Mouse (Mus musculus) liver, embryonic 14.5 days (tissue): ENCODE measurements around the gene Ints5. TPM values are rescaled to one million over a fixed set of nuclear protein-coding genes. Genes with fewer than 3 reads are reported as not detected.

Experiments
- ATAC-seq: fragments of 200-750 bp; cut with Nextera tagmentation; 2 replicates; pipeline ENCODE4 v1.8.0; 2017; ENCODE audit warnings: moderate number of reproducible peaks, mild to moderate bottlenecking, moderate library complexity; ENCODE audit not compliant: insufficient read depth
- DNase-seq, 3 experiments: peaks; one replicate each; pipeline ENCODE4 v3.0.0-alpha.2; 2012 to 2013; ENCODE audit warnings: low read depth in 3 of 3, low spot score in 3 of 3
- H3K27ac ChIP-seq: fragments of 300-500 bp; sonication (generic); 2 replicates; pipeline ENCODE4 v1.5.1; 2014; ENCODE audit warnings: moderate library complexity, mild to moderate bottlenecking, control low read depth, inconsistent platforms
- H3K27me3 ChIP-seq: fragments of 300-500 bp; sonication (generic); 2 replicates; pipeline ENCODE4 v1.6.1; 2014; ENCODE audit warnings: mild to moderate bottlenecking, low read length, moderate library complexity; ENCODE audit not compliant: control insufficient read depth, insufficient read depth
- H3K36me3 ChIP-seq: fragments of 300-500 bp; sonication (generic); replicated peaks from 2 replicates; pipeline ENCODE4 v1.6.1; 2014; ENCODE audit warnings: low read depth; ENCODE audit not compliant: control insufficient read depth, insufficient read depth
- H3K4me1 ChIP-seq, 2 experiments: fragments of 200-500 bp in 1 of 2; fragments of 300-500 bp in 1 of 2; sonication (generic) in 1 of 2; replicated peaks; 2 replicates each; pipeline ENCODE4 v1.6.1; 2012 to 2014; ENCODE audit warnings: antibody characterized with exemption in 1 of 2, inconsistent platforms in 1 of 2, low read length in 1 of 2; ENCODE audit not compliant: control insufficient read depth in 2 of 2, insufficient read depth in 2 of 2
- H3K4me2 ChIP-seq: fragments of 300-500 bp; sonication (generic); 2 replicates; pipeline ENCODE4 v1.6.1; 2014; ENCODE audit warnings: low read depth, mild to moderate bottlenecking, control low read depth, moderate library complexity
- H3K4me3 ChIP-seq, 2 experiments: fragments of 200-500 bp in 1 of 2; fragments of 300-500 bp in 1 of 2; sonication (generic) in 1 of 2; 2 replicates each; pipeline ENCODE4 v1.5.1; 2012 to 2014; ENCODE audit warnings: low read depth in 2 of 2, low read length in 2 of 2, mild to moderate bottlenecking in 2 of 2, control low read depth in 1 of 2, inconsistent platforms in 1 of 2, moderate library complexity in 1 of 2; ENCODE audit not compliant: insufficient read depth in 1 of 2
- H3K9ac ChIP-seq: fragments of 300-500 bp; sonication (generic); replicated peaks from 2 replicates; pipeline ENCODE4 v1.6.1; 2014; ENCODE audit warnings: mild to moderate bottlenecking, control low read depth, moderate library complexity
- H3K9me3 ChIP-seq: fragments of 300-500 bp; sonication (generic); 2 replicates; pipeline ENCODE4 v1.6.1; 2016; ENCODE audit warnings: low read length, mixed read lengths; ENCODE audit not compliant: control insufficient read depth
- CTCF ChIP-seq: IDR thresholded peaks from 2 replicates; pipeline ENCODE4 v1.5.1; 2016; ENCODE audit warnings: antibody characterized with exemption, low read depth, control low read depth
- EP300 ChIP-seq: IDR thresholded peaks from 2 replicates; pipeline ENCODE4 v1.6.1; 2016; ENCODE audit warnings: antibody characterized with exemption, low read depth
- WGBS: fragments of 180-500 bp; shearing (Covaris S2); extraction: QIAGEN DNeasy Blood & Tissue Kit; methylation state at CpG from one replicate; pipeline ENCODE4 v1.1.7; 2014; ENCODE audit not compliant: insufficient replicate concordance; 5-methylcytosine and 5-hydroxymethylcytosine counted together
- microRNA-seq: library from miRNA; unstranded; fragments of <30 nt; microRNA quantifications from one replicate; pipeline ENCODE4, GENCODE M21; 2016
- polyA plus RNA-seq, 2 experiments: library from polyadenylated mRNA; depleted of rRNA in 1 of 2; stranded (reverse) in 1 of 2; unstranded in 1 of 2; fragments of >200 nt; fragmentation: Nextera tagmentation in 1 of 2; extraction: Ambion mirVana in 1 of 2; gene quantifications; 2 replicates each; pipeline versions ENCODE4 v1.2.1 to v1.2.3; 2012 to 2014

The Ints5 gene
- polyA plus RNA-seq, 2 experiments: 12.2 to 14.7 TPM

GRCm38 (mm10) chr19:8944750-8945149, 51.9 kb downstream of the Ints5 start:
- DNase-seq (peak; percentile 59 to 71 (median 59)), ATAC-seq (no peak)
- H3K4me1 ChIP-seq: peaks cover 33 to 37% of the 10 kb centered on the region in 2 experiments
- peaks cover 49% of the 10 kb centered on the region for H3K36me3 ChIP-seq
- H3K4me2 ChIP-seq: peak overlapping the region; percentile 78
- TF ChIP-seq CTCF (no peak), EP300 (no peak)
- H3K27me3 ChIP-seq: no peaks in the 10 kb centered on the region
- no peak overlapping the region for H3K9ac ChIP-seq
- no peak overlapping the region; the same call in 1 of the 2 replicates for H3K27ac ChIP-seq
- H3K9me3 ChIP-seq: no peaks in the 10 kb centered on the region
- H3K4me3 ChIP-seq: peak overlapping the region in 1 of 2 experiments; percentile 88; a peak in 3 of 4 replicates
- WGBS: 18% methylated on average over 5 of the region's 5 CpGs

- no peaks in the 10 kb centered on the region for H3K9me3 ChIP-seq
- H3K36me3 ChIP-seq: peaks cover 54% of the 10 kb centered on the region
- ATAC-seq (no peak), DNase-seq (no peak)
- no peak overlapping the region for H3K27ac ChIP-seq
- WGBS: 71% methylated on average over 6 of the region's 6 CpGs
- H3K27me3 ChIP-seq: no peaks in the 10 kb centered on the region
- 0 out of 4 replicates have a peak overlapping the region, but pooled peaks of 1 of the 2 experiments have one; percentile 8 for H3K4me3 ChIP-seq
- H3K9ac ChIP-seq: no peak overlapping the region; the same call in 1 of the 2 replicates
- peak overlapping the region; percentile 78 for H3K4me2 ChIP-seq
- peaks cover 33 to 37% of the 10 kb centered on the region in 2 experiments for H3K4me1 ChIP-seq
- TF ChIP-seq CTCF: no peak
- TF ChIP-seq EP300: no peak
These were observed 52.4 kb downstream of the Ints5 start for GRCm38 (mm10) chr19:8945251-8945650.

GRCm38 (mm10) chr19:8946929-8947328, 54.1 kb downstream of the Ints5 start:
- Histone ChIP-seq H3K4me1 (peaks cover 29 to 30% of the 10 kb centered on the region in 2 experiments), H3K4me3 (no peak overlapping the region), H3K4me2 (peak overlapping the region; percentile 47), H3K27ac (peak overlapping the region; percentile 54), H3K9ac (peak overlapping the region; percentile 41; the same call in 1 of the 2 replicates), H3K36me3 (peaks cover 70% of the 10 kb centered on the region), H3K27me3 (no peaks in the 10 kb centered on the region), H3K9me3 (no peaks in the 10 kb centered on the region)
- 35% methylated on average over 7 of the region's 7 CpGs for WGBS
- ATAC-seq (no peak), DNase-seq (no peak)
- TF ChIP-seq EP300 (0 out of 2 replicates have a peak, but pooled peaks have one; percentile 13), CTCF (no peak)

Small RNA genes within 50 kb of the gene (microRNA-seq; reads per million reads assigned to microRNA genes)
- gene Mir5136: not detected

Other genes with a start within 250 kb of the Ints5 start
Only the 30 nearest of the 33 such genes appear.
- gene Slc3a2, start 169.6 kb upstream of the Ints5 start, polyA plus RNA-seq (2012; rRNA removed): 78.4 and 82.2 TPM in 2 replicates
- gene Slc3a2, start 169.6 kb upstream of the Ints5 start, polyA plus RNA-seq (2014; fragmentation: Nextera tagmentation; extraction: Ambion mirVana): 88.5 and 89.1 TPM in 2 replicates
- gene Wdr74, start 157.2 kb upstream of the Ints5 start, polyA plus RNA-seq (2012; rRNA removed): 27.7 and 34.1 TPM in 2 replicates
- gene Wdr74, start 157.2 kb upstream of the Ints5 start, polyA plus RNA-seq (2014; fragmentation: Nextera tagmentation; extraction: Ambion mirVana): 51.6 and 57.6 TPM in 2 replicates
- 0.65 and 0.78 TPM in 2 replicates for gene 1700092M07Rik, start 152.3 kb upstream of the Ints5 start, polyA plus RNA-seq (2012; rRNA removed)
- 0.34 and 0.63 TPM in 2 replicates for gene 1700092M07Rik, start 152.3 kb upstream of the Ints5 start, polyA plus RNA-seq (2014; fragmentation: Nextera tagmentation; extraction: Ambion mirVana)
- gene Stx5a, start 151.6 kb upstream of the Ints5 start, polyA plus RNA-seq (2012; rRNA removed): 29.9 and 32.0 TPM in 2 replicates
- 36.7 and 36.9 TPM in 2 replicates for gene Stx5a, start 151.6 kb upstream of the Ints5 start, polyA plus RNA-seq (2014; fragmentation: Nextera tagmentation; extraction: Ambion mirVana)
- 66.2 and 90.9 TPM in 2 replicates for gene Nxf1, start 135.9 kb upstream of the Ints5 start, polyA plus RNA-seq (2012; rRNA removed)
- 77.4 and 84.9 TPM in 2 replicates for gene Nxf1, start 135.9 kb upstream of the Ints5 start, polyA plus RNA-seq (2014; fragmentation: Nextera tagmentation; extraction: Ambion mirVana)
- 38.9 and 53.7 TPM in 2 replicates for gene Tmem223, start 122.0 kb upstream of the Ints5 start, polyA plus RNA-seq (2012; rRNA removed)
- gene Tmem223, start 122.0 kb upstream of the Ints5 start, polyA plus RNA-seq (2014; fragmentation: Nextera tagmentation; extraction: Ambion mirVana): 61.8 and 69.6 TPM in 2 replicates
- 63.0 and 70.8 TPM in 2 replicates for gene Tmem179b, start 118.5 kb upstream of the Ints5 start, polyA plus RNA-seq (2012; rRNA removed)
- 108 and 117 TPM in 2 replicates for gene Tmem179b, start 118.5 kb upstream of the Ints5 start, polyA plus RNA-seq (2014; fragmentation: Nextera tagmentation; extraction: Ambion mirVana)
- 8.3 and 10.0 TPM in 2 replicates for gene Taf6l, start 106.6 kb upstream of the Ints5 start, polyA plus RNA-seq (2012; rRNA removed)
- 7.9 and 8.1 TPM in 2 replicates for gene Taf6l, start 106.6 kb upstream of the Ints5 start, polyA plus RNA-seq (2014; fragmentation: Nextera tagmentation; extraction: Ambion mirVana)
- gene Polr2g, start 94.4 kb upstream of the Ints5 start, polyA plus RNA-seq (2012; rRNA removed): 46.6 and 55.1 TPM in 2 replicates
- 72.8 and 79.7 TPM in 2 replicates for gene Polr2g, start 94.4 kb upstream of the Ints5 start, polyA plus RNA-seq (2014; fragmentation: Nextera tagmentation; extraction: Ambion mirVana)
- 0.90 and 0.98 TPM in 2 replicates for gene Zbtb3, start 90.5 kb upstream of the Ints5 start, polyA plus RNA-seq (2012; rRNA removed)
- 1.2 and 1.5 TPM in 2 replicates for gene Zbtb3, start 90.5 kb upstream of the Ints5 start, polyA plus RNA-seq (2014; fragmentation: Nextera tagmentation; extraction: Ambion mirVana)
- 11.4 and 16.9 TPM in 2 replicates for gene Ttc9c, start 73.7 kb upstream of the Ints5 start, polyA plus RNA-seq (2012; rRNA removed)
- gene Ttc9c, start 73.7 kb upstream of the Ints5 start, polyA plus RNA-seq (2014; fragmentation: Nextera tagmentation; extraction: Ambion mirVana): 17.1 and 18.0 TPM in 2 replicates
- gene Hnrnpul2, start 73.0 kb upstream of the Ints5 start, polyA plus RNA-seq (2012; rRNA removed): 20.5 and 39.5 TPM in 2 replicates
- 2.8 TPM in 2 replicates for gene Hnrnpul2, start 73.0 kb upstream of the Ints5 start, polyA plus RNA-seq (2014; fragmentation: Nextera tagmentation; extraction: Ambion mirVana)
- 1.3 TPM in 1 of 2 replicates, not detected in the other for gene AC129217.1, start 63.2 kb upstream of the Ints5 start, polyA plus RNA-seq (2012; rRNA removed)
- not detected in 2 replicates for gene AC129217.1, start 63.2 kb upstream of the Ints5 start, polyA plus RNA-seq (2014; fragmentation: Nextera tagmentation; extraction: Ambion mirVana)
- gene Bscl2, start 55.5 kb upstream of the Ints5 start, polyA plus RNA-seq (2012; rRNA removed): 19.7 and 26.5 TPM in 2 replicates
- 23.6 and 25.2 TPM in 2 replicates for gene Bscl2, start 55.5 kb upstream of the Ints5 start, polyA plus RNA-seq (2014; fragmentation: Nextera tagmentation; extraction: Ambion mirVana)
- 0.04 and 0.22 TPM in 2 replicates for gene Gng3, start 53.8 kb upstream of the Ints5 start, polyA plus RNA-seq (2012; rRNA removed)
- gene Gng3, start 53.8 kb upstream of the Ints5 start, polyA plus RNA-seq (2014; fragmentation: Nextera tagmentation; extraction: Ambion mirVana): 0.14 TPM in 2 replicates
- 0.10 and 0.12 TPM in 2 replicates for gene Lrrn4cl, start 42.2 kb upstream of the Ints5 start, polyA plus RNA-seq (2012; rRNA removed)
- not detected in 2 replicates for gene Lrrn4cl, start 42.2 kb upstream of the Ints5 start, polyA plus RNA-seq (2014; fragmentation: Nextera tagmentation; extraction: Ambion mirVana)
- gene Ubxn1, start 21.5 kb upstream of the Ints5 start, polyA plus RNA-seq (2012; rRNA removed): 32.0 and 61.2 TPM in 2 replicates
- 87.3 and 92.4 TPM in 2 replicates for gene Ubxn1, start 21.5 kb upstream of the Ints5 start, polyA plus RNA-seq (2014; fragmentation: Nextera tagmentation; extraction: Ambion mirVana)
- gene Uqcc3, start 12.1 kb upstream of the Ints5 start, polyA plus RNA-seq (2012; rRNA removed): 18.5 and 22.2 TPM in 2 replicates
- 28.3 and 35.3 TPM in 2 replicates for gene Uqcc3, start 12.1 kb upstream of the Ints5 start, polyA plus RNA-seq (2014; fragmentation: Nextera tagmentation; extraction: Ambion mirVana)
- gene Lbhd1, start 9.3 kb upstream of the Ints5 start, polyA plus RNA-seq (2012; rRNA removed): 3.1 and 3.7 TPM in 2 replicates
- 43.7 and 47.7 TPM in 2 replicates for gene Lbhd1, start 9.3 kb upstream of the Ints5 start, polyA plus RNA-seq (2014; fragmentation: Nextera tagmentation; extraction: Ambion mirVana)
- not detected in 2 replicates for gene Gm49403, start 9.1 kb upstream of the Ints5 start, polyA plus RNA-seq (2012; rRNA removed)
- gene Gm49403, start 9.1 kb upstream of the Ints5 start, polyA plus RNA-seq (2014; fragmentation: Nextera tagmentation; extraction: Ambion mirVana): not detected in 2 replicates
- gene 1810009A15Rik, start 4.2 kb upstream of the Ints5 start, polyA plus RNA-seq (2012; rRNA removed): 36.7 and 52.7 TPM in 2 replicates
- gene 1810009A15Rik, start 4.2 kb upstream of the Ints5 start, polyA plus RNA-seq (2014; fragmentation: Nextera tagmentation; extraction: Ambion mirVana): 65.0 and 70.8 TPM in 2 replicates
- gene Gm49416, start 4.1 kb upstream of the Ints5 start, polyA plus RNA-seq (2012; rRNA removed): 0.13 TPM in 1 of 2 replicates, not detected in the other
- gene Gm49416, start 4.1 kb upstream of the Ints5 start, polyA plus RNA-seq (2014; fragmentation: Nextera tagmentation; extraction: Ambion mirVana): not detected in 2 replicates
- gene Ganab, start 5.1 kb downstream of the Ints5 start, polyA plus RNA-seq (2012; rRNA removed): 48.7 and 52.2 TPM in 2 replicates
- 33.7 and 37.0 TPM in 2 replicates for gene Ganab, start 5.1 kb downstream of the Ints5 start, polyA plus RNA-seq (2014; fragmentation: Nextera tagmentation; extraction: Ambion mirVana)
- gene B3gat3, start 27.4 kb downstream of the Ints5 start, polyA plus RNA-seq (2012; rRNA removed): 23.1 and 26.6 TPM in 2 replicates
- 15.4 and 15.8 TPM in 2 replicates for gene B3gat3, start 27.4 kb downstream of the Ints5 start, polyA plus RNA-seq (2014; fragmentation: Nextera tagmentation; extraction: Ambion mirVana)
- gene Rom1, start 36.4 kb downstream of the Ints5 start, polyA plus RNA-seq (2012; rRNA removed): 2.6 and 2.8 TPM in 2 replicates
- gene Rom1, start 36.4 kb downstream of the Ints5 start, polyA plus RNA-seq (2014; fragmentation: Nextera tagmentation; extraction: Ambion mirVana): 1.4 and 1.8 TPM in 2 replicates
- 10.9 and 11.0 TPM in 2 replicates for gene Eml3, start 36.5 kb downstream of the Ints5 start, polyA plus RNA-seq (2012; rRNA removed)
- gene Eml3, start 36.5 kb downstream of the Ints5 start, polyA plus RNA-seq (2014; fragmentation: Nextera tagmentation; extraction: Ambion mirVana): 5.6 and 7.8 TPM in 2 replicates
- 18.9 and 23.0 TPM in 2 replicates for gene Mta2, start 48.9 kb downstream of the Ints5 start, polyA plus RNA-seq (2012; rRNA removed)
- gene Mta2, start 48.9 kb downstream of the Ints5 start, polyA plus RNA-seq (2014; fragmentation: Nextera tagmentation; extraction: Ambion mirVana): 18.5 and 22.8 TPM in 2 replicates
- 9.3 and 9.5 TPM in 2 replicates for gene Tut1, start 60.8 kb downstream of the Ints5 start, polyA plus RNA-seq (2012; rRNA removed)
- gene Tut1, start 60.8 kb downstream of the Ints5 start, polyA plus RNA-seq (2014; fragmentation: Nextera tagmentation; extraction: Ambion mirVana): 10.0 and 11.5 TPM in 2 replicates
- gene Eef1g, start 74.0 kb downstream of the Ints5 start, polyA plus RNA-seq (2012; rRNA removed): 120 and 178 TPM in 2 replicates
- gene Eef1g, start 74.0 kb downstream of the Ints5 start, polyA plus RNA-seq (2014; fragmentation: Nextera tagmentation; extraction: Ambion mirVana): 183 and 201 TPM in 2 replicates
- 0.35 and 0.83 TPM in 2 replicates for gene Ahnak, start 96.3 kb downstream of the Ints5 start, polyA plus RNA-seq (2012; rRNA removed)
- 1.5 and 1.7 TPM in 2 replicates for gene Ahnak, start 96.3 kb downstream of the Ints5 start, polyA plus RNA-seq (2014; fragmentation: Nextera tagmentation; extraction: Ambion mirVana)